Mouse (Mus musculus): Measurements from ENCODE around the gene Bri3. TPM values are rescaled to one million over a fixed set of nuclear protein-coding genes. Genes with fewer than 3 reads are reported as not detected.

Gene Bri3
- polyA plus RNA-seq, 1 experiment from 2014 or later: 144 TPM

GRCm38 (mm10) chr5:144483659-144484375 is 239.6 kb downstream of the Bri3 start:
- Histone ChIP-seq H3K4me2 (ENCODE audit: low read depth, low read length) (no peak overlapping the region), H3K27me3 (ENCODE audit: control insufficient read depth, insufficient read depth, low read length) (no peaks in the 10 kb centered on the region), H3K36me3 (ENCODE audit: control insufficient read depth, insufficient read depth) (no peaks in the 10 kb centered on the region), H3K27ac (ENCODE audit: low read length) (no peak overlapping the region), H3K4me1 (ENCODE audit: control insufficient read depth, insufficient read depth, low read length) (no peaks in the 10 kb centered on the region), H3K4me3 (ENCODE audit: low read length) (no peak overlapping the region), H3K9me3 (replicated peaks; ENCODE audit: control insufficient read depth, low read length) (no peaks in the 10 kb centered on the region), H3K9ac (ENCODE audit: low read length) (no peak overlapping the region)
- WGBS: 60% methylated on average over 16 of the region's 16 CpGs
- no peak for ATAC-seq (replicated peaks; ENCODE audit: extremely low read depth, insufficient read depth, low FRiP score)

GRCm38 (mm10) chr5:144491308-144491707 is 247.1 kb downstream of the Bri3 start:
- Histone ChIP-seq H3K4me1 (ENCODE audit: control insufficient read depth, insufficient read depth, low read length) (no peaks in the 10 kb centered on the region), H3K27ac (ENCODE audit: low read length) (no peak overlapping the region), H3K4me3 (ENCODE audit: low read length) (no peak overlapping the region), H3K27me3 (ENCODE audit: control insufficient read depth, insufficient read depth, low read length) (no peaks in the 10 kb centered on the region), H3K36me3 (ENCODE audit: control insufficient read depth, insufficient read depth) (no peaks in the 10 kb centered on the region), H3K4me2 (ENCODE audit: low read depth, low read length) (no peak overlapping the region), H3K9me3 (replicated peaks; ENCODE audit: control insufficient read depth, low read length) (no peaks in the 10 kb centered on the region), H3K9ac (ENCODE audit: low read length) (no peak overlapping the region)
- 10% methylated on average over 6 of the region's 6 CpGs for WGBS
- ATAC-seq (replicated peaks; ENCODE audit: extremely low read depth, insufficient read depth, low FRiP score): no peak

Other genes starting within 250 kb of the Bri3 start
- gene Ccz1, start 229.6 kb upstream of the Bri3 start, polyA plus RNA-seq (2015; fragmentation: Nextera tagmentation; extraction: Ambion mirVana): 49.9 and 57.6 TPM in 2 replicates
- 0.64 TPM in 1 of 2 replicates, not detected in the other for gene Ocm, start 217.8 kb upstream of the Bri3 start, polyA plus RNA-seq (2015; fragmentation: Nextera tagmentation; extraction: Ambion mirVana)
- gene Lmtk2, start 144.0 kb upstream of the Bri3 start, polyA plus RNA-seq (2015; fragmentation: Nextera tagmentation; extraction: Ambion mirVana): 3.5 and 4.1 TPM in 2 replicates
- 0.17 and 0.18 TPM in 2 replicates for gene Bhlha15, start 54.2 kb upstream of the Bri3 start, polyA plus RNA-seq (2015; fragmentation: Nextera tagmentation; extraction: Ambion mirVana)
- gene Tecpr1, start 20.8 kb upstream of the Bri3 start, polyA plus RNA-seq (2015; fragmentation: Nextera tagmentation; extraction: Ambion mirVana): 18.3 and 19.7 TPM in 2 replicates
- gene Baiap2l1, start 113.7 kb downstream of the Bri3 start, polyA plus RNA-seq (2015; fragmentation: Nextera tagmentation; extraction: Ambion mirVana): 12.0 and 12.5 TPM in 2 replicates

Measured in heart, embryonic 16.5 days (tissue).